Mouse (Mus musculus) A20 (cell line): ENCODE results near the gene Htr2c.

Experiments
- DNase-seq: peaks from one replicate; pipeline ENCODE4 v3.0.0-alpha.2; 2011; ENCODE audit warnings: low read depth, low spot score

The Htr2c gene

GRCm38 (mm10) chrX:146962258-146962913 lies at the start of gene Htr2c:
TSS of gene Htr2c (plus strand) at chrX:146962513.
- DNase-seq, result no peak

GRCm38 (mm10) chrX:146928251-146928650 lies 34.1 kb upstream of the Htr2c start:
- DNase-seq, result no peak

- DNase-seq, result no peak
These were observed 26.0 kb upstream of the Htr2c start for GRCm38 (mm10) chrX:146936332-146936731.

GRCm38 (mm10) chrX:146946216-146946886 lies 16.0 kb upstream of the Htr2c start:
- peak; percentile 46 for DNase-seq

GRCm38 (mm10) chrX:146946996-146947395 lies 15.3 kb upstream of the Htr2c start:
- DNase-seq, result peak; percentile 12

GRCm38 (mm10) chrX:146958608-146959007 lies 3.7 kb upstream of the Htr2c start:
- no peak for DNase-seq

GRCm38 (mm10) chrX:146959960-146960359 lies 2.4 kb upstream of the Htr2c start:
- no peak for DNase-seq

- no peak for DNase-seq
These were observed 718 bp downstream of the Htr2c start for GRCm38 (mm10) chrX:146962914-146963547.

- peak; percentile 3 for DNase-seq
These were observed 17.6 kb downstream of the Htr2c start for GRCm38 (mm10) chrX:146979931-146980330.

GRCm38 (mm10) chrX:147055730-147056129 lies 93.4 kb downstream of the Htr2c start:
- DNase-seq, result peak; percentile 24

- peak; percentile 5 for DNase-seq
These were observed 109.3 kb downstream of the Htr2c start for GRCm38 (mm10) chrX:147071622-147072021.

- peak; percentile 30 for DNase-seq
These were observed 156.8 kb downstream of the Htr2c start for GRCm38 (mm10) chrX:147119155-147119554.

- DNase-seq, result no peak
These were observed 252.9 kb downstream of the Htr2c start for GRCm38 (mm10) chrX:147215251-147215650.

- DNase-seq, result no peak
These were observed 255.2 kb downstream of the Htr2c start for GRCm38 (mm10) chrX:147217382-147218013.

GRCm38 (mm10) chrX:147238806-147239542 lies 276.7 kb downstream of the Htr2c start:
- DNase-seq, result no peak
